Mouse (Mus musculus): ENCODE data around the gene Apoa4. TPM values are rescaled to one million over a fixed set of nuclear protein-coding genes. Genes with fewer than 3 reads are reported as not detected.

Gene Apoa4
- polyA plus RNA-seq, 1 experiment from 2014 or later = 0.06 TPM

GRCm38 (mm10) chr9:46210473-46210872 is 30.0 kb upstream of the Apoa4 start:
- DNase-seq (ENCODE audit: low spot score) (no peak), ATAC-seq (no peak)
- no peak overlapping the region for H3K4me3 ChIP-seq (ENCODE audit: low read depth, low read length)
- no peaks in the 10 kb centered on the region for H3K4me1 ChIP-seq (ENCODE audit: insufficient read depth, low read depth, low read length)
- TF ChIP-seq CTCF (IDR thresholded peaks at IDR 0.05) = no peak
- no peak for TF ChIP-seq EP300 (IDR thresholded peaks at IDR 0.05)
- peaks cover 29% of the 10 kb centered on the region for H3K36me3 ChIP-seq (ENCODE audit: insufficient read depth, low read length)
- no peaks in the 10 kb centered on the region for H3K9me3 ChIP-seq (ENCODE audit: low read length)
- H3K27ac ChIP-seq (ENCODE audit: low read length) = no peak overlapping the region
- WGBS = 92% methylated on average over 12 of the region's 12 CpGs
- H3K9ac ChIP-seq (replicated peaks; ENCODE audit: low read depth) = no peak overlapping the region
- H3K27me3 ChIP-seq (replicated peaks; ENCODE audit: insufficient read depth, low read length) = no peaks in the 10 kb centered on the region
- H3K4me2 ChIP-seq (replicated peaks; ENCODE audit: low read depth, low read length) = no peak overlapping the region

DNA sequence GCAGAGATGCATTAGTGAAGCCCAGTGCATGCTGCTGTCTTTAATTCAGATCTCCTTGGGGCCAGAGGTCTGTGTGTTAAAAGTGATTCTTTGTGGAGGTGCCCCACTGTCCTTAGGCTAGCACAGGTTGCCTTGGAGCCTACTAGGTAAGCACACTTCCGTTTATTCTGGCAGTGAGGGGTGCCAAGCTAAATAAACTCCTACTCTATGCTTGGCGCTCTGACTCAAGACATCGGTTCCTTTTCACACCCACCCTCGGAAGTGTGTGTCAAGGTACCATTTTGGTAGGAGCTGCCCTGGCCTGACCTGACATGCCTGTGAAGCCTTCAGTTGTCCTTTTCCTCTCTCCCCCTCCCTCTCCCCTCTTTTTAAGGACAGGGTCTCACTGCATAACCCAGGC is 26.2 kb upstream of the Apoa4 start:
- no peak overlapping the region for H3K27ac ChIP-seq (ENCODE audit: low read length)
- TF ChIP-seq EP300 (IDR thresholded peaks at IDR 0.05) (no peak), CTCF (IDR thresholded peaks at IDR 0.05) (no peak)
- no peak overlapping the region for H3K4me2 ChIP-seq (replicated peaks; ENCODE audit: low read depth, low read length)
- ATAC-seq (no peak), DNase-seq (ENCODE audit: low spot score) (peak; percentile 18)
- no peaks in the 10 kb centered on the region for H3K27me3 ChIP-seq (replicated peaks; ENCODE audit: insufficient read depth, low read length)
- H3K9me3 ChIP-seq (ENCODE audit: low read length) = no peaks in the 10 kb centered on the region
- H3K4me1 ChIP-seq (ENCODE audit: insufficient read depth, low read depth, low read length) = no peaks in the 10 kb centered on the region
- peaks cover 17% of the 10 kb centered on the region for H3K36me3 ChIP-seq (ENCODE audit: insufficient read depth, low read length)
- no peak overlapping the region for H3K4me3 ChIP-seq (ENCODE audit: low read depth, low read length)
- H3K9ac ChIP-seq (replicated peaks; ENCODE audit: low read depth) = no peak overlapping the region
- 40% methylated on average over 4 of the region's 4 CpGs for WGBS

DNA sequence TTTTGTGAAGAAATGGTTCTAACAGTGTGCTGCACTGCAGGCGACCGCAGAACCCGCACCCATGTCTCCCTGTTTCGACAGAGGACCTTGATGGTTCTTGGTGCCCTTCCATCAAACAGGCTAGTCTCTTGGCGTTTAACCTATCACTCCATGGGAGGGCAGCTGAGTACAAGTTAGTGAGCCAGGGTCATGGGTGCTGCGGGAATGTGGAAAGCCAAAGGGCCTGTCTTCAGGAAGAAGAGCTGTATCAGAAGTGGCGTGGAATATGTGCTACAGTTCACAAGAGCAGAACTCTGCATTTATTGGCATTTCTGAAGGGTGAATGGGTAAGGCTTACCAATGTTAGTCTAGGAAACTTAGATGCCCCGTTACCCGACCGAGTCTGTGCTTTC is 25.6 kb upstream of the Apoa4 start:
- H3K36me3 ChIP-seq (ENCODE audit: insufficient read depth, low read length) = peaks cover 19% of the 10 kb centered on the region
- ATAC-seq = no peak
- no peaks in the 10 kb centered on the region for H3K4me1 ChIP-seq (ENCODE audit: insufficient read depth, low read depth, low read length)
- no peak overlapping the region for H3K9ac ChIP-seq (replicated peaks; ENCODE audit: low read depth)
- H3K9me3 ChIP-seq (ENCODE audit: low read length) = no peaks in the 10 kb centered on the region
- H3K27ac ChIP-seq (ENCODE audit: low read length) = no peak overlapping the region
- WGBS = 84% methylated on average over 10 of the region's 10 CpGs
- DNase-seq (ENCODE audit: low spot score) = no peak
- TF ChIP-seq CTCF (IDR thresholded peaks at IDR 0.05) = no peak
- TF ChIP-seq EP300 (IDR thresholded peaks at IDR 0.05) = no peak
- no peak overlapping the region for H3K4me3 ChIP-seq (ENCODE audit: low read depth, low read length)
- H3K27me3 ChIP-seq (replicated peaks; ENCODE audit: insufficient read depth, low read length) = no peaks in the 10 kb centered on the region
- no peak overlapping the region for H3K4me2 ChIP-seq (replicated peaks; ENCODE audit: low read depth, low read length)

DNA sequence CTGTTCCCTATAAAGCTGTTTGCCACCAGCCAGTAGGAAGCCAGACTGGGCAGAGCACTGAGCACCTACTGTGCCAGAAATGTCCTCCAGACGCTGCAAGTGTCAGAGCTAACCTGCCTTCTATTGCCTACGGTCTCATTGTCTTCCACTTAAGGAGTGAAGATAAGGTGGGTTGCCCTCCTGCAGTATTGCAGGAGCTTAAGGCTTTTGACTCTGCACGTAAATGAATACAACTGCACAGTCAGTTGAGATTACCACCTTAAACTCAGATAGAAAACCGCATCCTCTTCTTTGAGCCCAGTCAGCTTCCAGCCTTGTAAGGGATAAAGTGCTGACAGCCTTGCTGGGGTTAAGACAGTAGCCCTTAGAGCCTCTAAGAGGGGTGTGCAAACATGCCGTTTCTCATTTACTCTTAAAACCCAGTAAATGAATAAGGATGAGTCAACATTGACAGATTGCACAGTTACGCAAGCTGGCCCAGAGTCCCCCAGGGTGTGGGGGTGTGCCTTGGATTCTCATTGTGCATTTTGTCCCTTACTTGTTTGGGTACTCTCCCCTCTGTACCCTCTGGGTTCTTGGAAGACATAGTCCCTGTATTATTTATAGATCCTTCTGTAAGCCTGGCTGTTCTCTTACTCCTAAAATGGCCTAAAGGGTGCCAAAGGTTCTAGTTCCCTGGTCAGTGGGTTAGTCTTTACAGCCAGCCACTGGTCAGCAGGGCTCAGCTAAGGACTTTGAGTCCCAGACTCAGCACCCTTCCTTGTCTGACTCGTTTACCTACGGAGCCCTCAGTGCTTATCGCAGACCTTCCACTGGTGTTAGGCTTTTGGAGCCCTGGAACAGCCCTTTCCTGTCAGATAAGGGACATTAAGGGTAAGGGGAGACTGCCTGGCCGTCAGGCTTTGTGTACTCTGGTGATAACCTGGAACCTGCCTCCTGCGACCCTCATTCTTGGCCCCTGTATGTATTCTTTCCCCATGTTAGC is 24.9 kb upstream of the Apoa4 start:
- peak; percentile 70 for DNase-seq (ENCODE audit: low spot score)
- no peak overlapping the region for H3K4me2 ChIP-seq (replicated peaks; ENCODE audit: low read depth, low read length)
- no peak overlapping the region for H3K9ac ChIP-seq (replicated peaks; ENCODE audit: low read depth)
- no peaks in the 10 kb centered on the region for H3K9me3 ChIP-seq (ENCODE audit: low read length)
- no peak overlapping the region for H3K4me3 ChIP-seq (ENCODE audit: low read depth, low read length)
- peaks cover 26% of the 10 kb centered on the region for H3K36me3 ChIP-seq (ENCODE audit: insufficient read depth, low read length)
- WGBS = 47% methylated on average over 11 of the region's 11 CpGs
- no peaks in the 10 kb centered on the region for H3K4me1 ChIP-seq (ENCODE audit: insufficient read depth, low read depth, low read length)
- no peak overlapping the region for H3K27ac ChIP-seq (ENCODE audit: low read length)
- TF ChIP-seq CTCF (IDR thresholded peaks at IDR 0.05) = no peak
- peak; percentile 89 for TF ChIP-seq EP300 (IDR thresholded peaks at IDR 0.05)
- ATAC-seq = peak; percentile 82
- no peaks in the 10 kb centered on the region for H3K27me3 ChIP-seq (replicated peaks; ENCODE audit: insufficient read depth, low read length)

DNA sequence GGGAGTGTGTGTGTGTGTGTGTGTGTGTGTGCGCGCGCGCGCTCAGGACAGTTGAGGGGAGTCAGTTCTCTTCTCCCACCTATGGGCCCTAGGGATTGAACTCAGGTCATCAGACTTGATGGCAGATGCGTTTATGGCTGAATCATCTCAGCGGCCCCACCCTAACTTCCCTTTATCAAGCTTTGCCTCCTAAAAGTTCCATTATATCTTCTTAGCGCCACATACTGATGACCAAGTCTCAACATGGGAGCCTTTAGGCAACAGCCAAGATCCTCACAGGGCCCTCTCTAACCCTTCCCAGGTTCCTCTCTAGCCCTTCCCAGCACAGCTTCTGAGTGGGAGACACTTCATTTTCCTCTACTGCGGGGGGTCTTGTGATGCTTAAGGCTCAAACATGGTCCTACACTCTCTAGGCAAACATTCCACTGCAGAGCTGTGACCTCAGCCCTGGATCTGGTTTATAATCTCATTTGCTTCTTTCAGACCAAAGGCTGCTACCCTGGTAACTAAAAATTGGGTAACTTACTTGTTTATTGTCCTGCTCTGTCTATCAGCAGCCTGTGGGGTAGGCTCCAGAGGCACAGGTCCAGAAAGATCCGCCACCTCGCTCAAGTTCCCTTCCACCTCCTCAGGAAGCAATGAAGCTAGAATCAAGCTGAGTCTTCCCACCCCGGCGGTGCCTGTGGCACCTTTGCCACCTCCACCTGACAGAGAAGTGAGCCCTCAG is 23.6 kb upstream of the Apoa4 start:
- 77% methylated on average over 13 of the region's 13 CpGs for WGBS
- Histone ChIP-seq H3K9ac (replicated peaks; ENCODE audit: low read depth) (no peak overlapping the region), H3K4me1 (ENCODE audit: insufficient read depth, low read depth, low read length) (no peaks in the 10 kb centered on the region), H3K9me3 (ENCODE audit: low read length) (no peaks in the 10 kb centered on the region), H3K36me3 (ENCODE audit: insufficient read depth, low read length) (peaks cover 22% of the 10 kb centered on the region), H3K27me3 (replicated peaks; ENCODE audit: insufficient read depth, low read length) (no peaks in the 10 kb centered on the region), H3K4me3 (ENCODE audit: low read depth, low read length) (no peak overlapping the region), H3K4me2 (replicated peaks; ENCODE audit: low read depth, low read length) (no peak overlapping the region), H3K27ac (ENCODE audit: low read length) (no peak overlapping the region)
- TF ChIP-seq EP300 (IDR thresholded peaks at IDR 0.05) (no peak), CTCF (IDR thresholded peaks at IDR 0.05) (no peak)
- DNase-seq (ENCODE audit: low spot score) (no peak), ATAC-seq (no peak)

- no peak for DNase-seq (ENCODE audit: low spot score)
- TF ChIP-seq EP300 (IDR thresholded peaks at IDR 0.05) (no peak), CTCF (IDR thresholded peaks at IDR 0.05) (no peak)
- no peak for ATAC-seq
- Histone ChIP-seq H3K9ac (replicated peaks; ENCODE audit: low read depth) (no peak overlapping the region), H3K4me1 (ENCODE audit: insufficient read depth, low read depth, low read length) (no peaks in the 10 kb centered on the region), H3K36me3 (ENCODE audit: insufficient read depth, low read length) (peaks cover 25% of the 10 kb centered on the region), H3K27me3 (replicated peaks; ENCODE audit: insufficient read depth, low read length) (no peaks in the 10 kb centered on the region), H3K4me2 (replicated peaks; ENCODE audit: low read depth, low read length) (no peak overlapping the region), H3K27ac (ENCODE audit: low read length) (no peak overlapping the region), H3K9me3 (ENCODE audit: low read length) (no peaks in the 10 kb centered on the region), H3K4me3 (ENCODE audit: low read depth, low read length) (no peak overlapping the region)
- WGBS = 60% methylated on average over 9 of the region's 9 CpGs
These were observed 22.3 kb upstream of the Apoa4 start for GRCm38 (mm10) chr9:46218176-46218575.

Measured in lung, postnatal 0 days (tissue).